Mouse (Mus musculus) right cerebral cortex, adult 18-20 months (tissue): ENCODE results near the gene Gm20517.

Experiments used
- DNase-seq: peaks from one replicate; pipeline ENCODE4 v3.0.0; 2022; ENCODE audit warnings: mixed read lengths

Gm20517 gene

DNA sequence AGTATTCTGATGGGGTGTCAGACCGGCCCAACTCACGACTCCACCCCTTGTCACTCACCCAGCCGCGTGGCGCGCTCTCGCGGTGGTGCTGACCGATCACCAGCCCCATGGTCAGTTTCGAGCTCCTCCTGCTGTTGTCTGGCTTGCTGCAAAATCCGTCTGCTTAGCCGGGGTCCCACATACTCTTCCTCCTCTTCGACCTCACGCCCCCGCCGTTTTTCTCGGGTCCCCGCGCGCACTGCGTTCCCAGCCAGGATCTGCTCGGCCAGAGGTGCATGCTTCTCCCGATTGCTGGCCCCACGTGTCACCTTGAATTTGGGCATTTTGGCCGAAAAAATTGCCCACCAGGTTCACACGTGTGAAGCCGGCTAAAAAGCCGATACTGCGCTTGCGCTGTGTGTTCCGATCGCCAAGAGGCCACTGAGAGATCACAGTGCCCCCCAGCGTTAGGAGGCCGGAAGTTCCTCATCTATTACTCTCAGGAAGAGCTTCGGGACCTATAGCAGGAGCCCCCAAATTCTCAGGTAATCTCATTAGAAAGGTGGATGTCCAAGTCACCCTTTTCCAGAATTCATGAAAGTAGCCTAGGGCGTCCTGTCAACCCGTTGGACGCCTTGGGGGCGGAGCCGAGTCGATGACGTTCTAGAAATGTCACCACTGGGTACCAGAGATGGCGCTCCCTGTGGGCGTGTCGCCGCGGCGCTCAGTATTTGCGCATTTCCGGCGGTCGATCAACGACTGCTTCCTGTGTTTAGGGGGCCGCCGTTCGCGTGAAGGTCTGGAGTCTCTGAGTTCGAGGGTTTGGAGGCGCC is at the start of gene Gm20517, which contains the start of the genes Bysl and Med20:
Gm20517 (plus strand) TSS at position 741 of the 812 bp plus-strand sequence.
Bysl (minus strand) TSS at position 644 of the 812 bp plus-strand sequence.
Med20 (plus strand) TSS at position 734 of the 812 bp plus-strand sequence.
- DNase-seq: peak; percentile 98

DNA sequence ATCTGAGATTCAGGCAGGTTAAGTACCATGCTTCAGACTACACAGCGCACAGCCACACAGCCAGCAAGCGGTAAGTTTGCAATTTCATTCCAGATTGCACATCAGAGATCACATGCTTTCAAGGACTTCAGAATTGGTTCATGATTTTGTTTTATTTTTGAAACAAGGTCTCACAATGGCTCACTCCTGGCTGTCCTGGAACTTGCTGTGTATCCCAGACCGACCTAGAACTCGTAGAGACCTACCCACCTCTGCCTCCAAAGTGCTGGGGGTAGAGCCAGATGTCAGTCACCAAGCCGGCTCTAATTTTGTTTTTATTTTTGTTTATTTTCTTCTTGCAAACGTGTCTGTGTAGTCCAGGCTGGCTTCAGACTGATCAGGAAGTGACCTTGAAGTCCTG is 48.5 kb upstream of the Gm20517 start:
- no peak for DNase-seq

DNA sequence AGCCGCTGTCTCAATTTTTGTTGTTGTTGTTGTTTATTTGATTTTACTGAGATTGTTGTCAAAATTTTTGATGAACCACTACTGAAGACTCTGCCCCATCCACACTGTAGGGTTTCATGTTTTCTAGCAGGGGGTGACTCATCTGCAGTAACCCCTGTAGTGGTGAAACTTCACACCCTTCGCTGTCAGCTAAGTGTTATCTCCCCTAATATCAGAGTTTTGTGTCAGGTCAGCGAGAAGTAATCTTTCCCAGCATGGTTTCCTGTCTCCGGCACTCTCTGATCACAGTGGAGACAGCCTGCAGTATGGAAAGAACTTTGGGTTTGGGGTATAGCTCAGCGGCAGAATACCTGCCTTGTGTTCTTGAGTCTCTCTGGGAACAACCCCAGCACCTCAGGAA is 46.8 kb upstream of the Gm20517 start:
- DNase-seq: no peak

DNA sequence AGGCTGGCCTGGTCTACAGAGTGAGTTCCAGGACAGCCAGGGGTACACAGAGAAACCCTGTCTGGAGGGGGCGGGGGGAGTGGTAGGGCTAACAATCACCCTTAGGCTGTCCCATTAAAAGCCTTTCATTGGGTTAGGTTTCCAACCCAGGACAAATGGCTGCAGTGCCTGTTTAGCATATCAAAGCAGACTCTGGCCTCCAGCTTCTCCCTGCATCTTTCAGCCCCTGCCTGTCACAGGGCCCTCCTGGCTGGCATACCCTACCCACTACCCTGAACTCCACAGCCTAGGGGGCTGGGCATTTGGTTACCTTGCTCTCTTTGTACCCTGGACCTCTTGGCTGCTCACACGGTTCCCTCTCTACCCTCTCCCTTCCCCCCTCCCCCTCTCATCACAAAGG is 45.3 kb upstream of the Gm20517 start:
- DNase-seq: no peak

DNA sequence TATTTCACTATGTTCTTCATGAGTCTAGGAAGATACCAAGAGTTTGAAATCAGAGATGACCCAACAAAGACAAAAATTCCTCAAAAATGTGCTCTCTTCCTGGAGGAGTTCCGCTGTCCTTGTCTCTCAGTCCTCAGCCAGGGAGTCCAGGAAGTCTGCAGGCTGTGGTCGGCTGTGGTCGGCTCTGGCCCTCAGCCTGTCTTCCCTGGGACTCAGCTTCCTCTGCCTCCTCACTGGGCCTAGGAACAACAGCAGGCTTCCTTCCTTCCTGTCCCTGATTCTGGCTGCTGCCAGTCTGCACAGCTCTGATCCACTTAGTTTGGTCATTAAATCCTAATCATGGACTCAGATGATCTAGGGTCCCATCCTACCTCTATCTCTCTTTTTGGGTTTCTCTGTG is 44.1 kb upstream of the Gm20517 start:
- DNase-seq: no peak

DNA sequence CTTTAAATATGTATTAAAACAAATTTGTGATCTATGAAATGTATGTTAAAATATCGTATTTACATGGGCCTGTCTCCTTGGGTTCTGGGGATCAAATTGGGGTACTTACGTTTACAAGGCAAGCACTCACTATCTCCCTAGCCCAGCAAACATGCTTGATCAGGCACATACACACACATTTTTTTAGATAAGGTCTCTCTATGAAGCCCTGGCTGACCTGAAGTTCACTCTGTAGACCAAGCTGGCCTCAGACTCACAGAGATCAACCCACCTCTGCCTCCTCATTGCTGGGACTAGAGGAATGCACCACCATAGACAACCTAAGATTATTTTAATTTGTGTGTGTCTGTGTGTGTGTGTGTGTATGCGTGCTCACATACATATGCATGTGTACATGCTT is 43.0 kb upstream of the Gm20517 start:
- DNase-seq: no peak

DNA sequence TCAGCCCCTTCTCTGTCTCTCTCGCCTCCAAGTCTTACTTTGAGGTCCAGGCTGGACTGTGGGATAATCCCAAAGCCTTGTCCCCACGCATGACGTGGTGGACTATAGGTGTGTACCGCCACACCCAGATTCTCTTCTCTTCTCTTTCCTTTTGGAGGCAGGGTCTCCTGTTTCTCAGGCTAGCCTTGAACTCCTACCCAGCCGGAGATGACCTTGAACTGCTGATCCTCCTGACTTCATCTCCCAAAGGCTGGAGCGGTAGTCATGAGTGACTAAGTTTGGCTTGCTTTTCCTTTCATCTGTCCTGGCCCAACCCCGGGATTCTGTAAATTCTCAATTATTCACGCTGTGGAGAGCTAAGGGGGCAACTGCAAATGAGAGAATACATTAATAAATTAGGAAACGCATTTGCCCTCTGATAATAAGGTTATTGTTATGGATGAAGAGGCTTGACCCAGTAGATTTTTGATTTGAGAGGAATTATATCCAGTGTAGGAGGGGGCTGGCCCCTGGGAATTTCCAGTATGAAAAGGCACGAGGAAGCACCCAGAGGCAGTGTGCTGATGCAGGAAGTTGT is 42.4 kb upstream of the Gm20517 start:
- no peak for DNase-seq

DNA sequence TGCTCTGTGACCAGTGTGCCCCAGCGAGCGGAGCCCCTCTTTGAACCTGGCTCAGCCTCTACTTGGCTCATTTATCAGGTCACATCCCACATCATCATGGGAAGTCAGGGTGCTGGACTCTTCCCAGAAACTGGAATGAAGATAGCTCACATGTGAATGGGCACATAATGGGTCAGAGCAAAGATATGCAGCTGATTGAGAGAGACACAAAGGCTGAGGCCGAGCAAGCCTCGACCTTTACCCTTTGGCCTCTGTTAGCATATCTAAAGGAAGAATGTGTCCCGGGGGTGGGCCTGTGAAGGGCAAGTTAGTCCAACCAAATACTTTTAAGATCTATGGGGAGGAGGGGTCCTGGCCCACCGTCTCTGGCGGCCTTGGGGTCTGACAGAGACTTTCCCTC is 39.8 kb upstream of the Gm20517 start:
- DNase-seq: no peak

DNA sequence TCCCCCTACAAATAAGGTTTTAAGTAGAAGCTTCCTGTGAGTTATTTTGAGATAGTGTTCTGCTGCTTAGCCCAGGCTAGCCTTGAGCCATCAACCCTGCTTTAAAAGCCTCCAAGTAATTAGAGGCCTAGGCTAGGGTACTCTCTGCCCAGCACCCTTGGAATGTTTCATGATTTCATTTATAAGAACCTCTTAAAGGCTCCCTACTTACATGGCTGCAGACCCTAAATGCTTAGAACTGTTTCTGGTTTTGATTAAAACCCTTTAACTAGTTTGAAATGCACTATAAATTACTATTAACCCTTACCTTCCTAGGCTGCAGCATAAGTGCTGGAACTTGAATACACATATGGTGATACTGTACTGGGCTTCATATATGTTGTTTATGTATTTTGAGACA is 39.0 kb upstream of the Gm20517 start:
- DNase-seq: no peak

DNA sequence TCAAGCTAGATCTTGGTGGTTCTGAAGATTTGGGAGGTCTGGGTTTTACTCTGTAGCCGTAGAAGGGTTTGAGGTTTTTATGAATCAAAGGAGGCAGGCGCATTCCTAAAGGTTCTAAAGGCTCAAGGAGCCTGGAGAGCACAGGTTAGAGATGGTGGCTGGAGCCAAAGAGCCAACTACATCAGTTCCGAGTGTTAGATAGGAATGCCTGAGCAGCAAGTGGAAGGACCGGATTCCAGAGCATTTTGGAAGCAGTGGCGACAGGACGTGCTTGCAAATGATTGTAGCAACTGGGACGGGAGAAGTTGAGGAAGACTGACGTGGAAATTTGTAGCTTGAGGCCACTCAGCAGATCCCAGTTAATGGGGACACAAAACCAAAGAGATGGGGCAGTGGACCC is 37.4 kb upstream of the Gm20517 start:
- DNase-seq: no peak

DNA sequence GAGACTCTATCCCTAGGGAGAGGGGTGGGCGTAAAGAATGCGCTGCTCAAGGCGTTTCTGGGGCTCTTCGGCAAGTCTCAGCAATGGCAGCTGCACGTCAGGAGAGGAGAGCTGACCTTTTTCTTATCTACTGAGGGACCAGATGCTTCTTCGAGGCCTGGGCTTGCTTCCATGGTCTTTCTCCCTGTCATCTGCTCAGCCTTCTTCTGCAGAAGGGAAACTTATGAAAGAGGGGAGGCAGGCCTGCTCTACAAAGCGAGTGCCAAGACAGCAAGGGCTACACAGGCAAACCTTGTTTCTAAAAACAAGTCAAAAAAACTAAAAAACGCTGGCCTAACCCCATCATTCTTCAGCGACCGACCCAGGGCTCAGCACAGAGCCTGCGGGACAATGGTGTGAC is 36.6 kb upstream of the Gm20517 start:
- no peak for DNase-seq

DNA sequence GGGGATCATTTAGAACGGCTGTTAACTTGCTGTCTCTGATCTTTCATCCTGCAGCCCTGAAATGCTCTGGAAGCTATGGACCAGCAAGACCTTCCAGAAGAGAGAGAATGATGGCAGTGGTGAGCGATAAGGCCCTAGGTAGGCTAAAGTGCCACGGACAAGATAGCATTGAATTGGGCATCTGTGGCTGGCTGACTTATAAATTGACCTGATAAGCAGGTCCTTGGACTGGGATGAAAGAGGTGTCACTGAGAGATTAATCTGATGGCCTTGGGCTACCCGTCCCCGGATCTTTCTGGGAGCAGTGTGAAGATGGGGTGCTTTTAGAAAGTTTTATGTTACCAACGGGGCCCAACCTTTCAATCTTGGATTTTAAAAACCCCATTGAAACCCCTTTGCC is 32.7 kb upstream of the Gm20517 start:
- DNase-seq: no peak

DNA sequence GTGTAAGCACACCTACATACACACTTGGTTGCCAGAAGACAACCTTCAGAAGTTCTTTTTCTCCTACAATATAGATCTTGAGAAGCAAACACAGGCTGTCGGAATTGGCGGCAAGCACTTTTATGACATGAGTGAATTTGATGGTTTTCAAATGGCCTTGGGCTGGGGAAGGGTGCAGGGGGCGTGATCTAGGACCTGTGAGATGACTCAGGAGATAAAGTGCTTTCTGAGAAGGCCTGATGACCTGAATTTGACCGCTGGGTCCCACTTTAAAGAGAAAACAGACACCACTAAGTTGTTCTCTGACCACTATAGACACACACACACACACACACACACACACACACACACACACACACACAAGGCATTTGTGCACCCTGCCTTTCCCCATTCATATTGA is 30.4 kb upstream of the Gm20517 start:
- DNase-seq: no peak

DNA sequence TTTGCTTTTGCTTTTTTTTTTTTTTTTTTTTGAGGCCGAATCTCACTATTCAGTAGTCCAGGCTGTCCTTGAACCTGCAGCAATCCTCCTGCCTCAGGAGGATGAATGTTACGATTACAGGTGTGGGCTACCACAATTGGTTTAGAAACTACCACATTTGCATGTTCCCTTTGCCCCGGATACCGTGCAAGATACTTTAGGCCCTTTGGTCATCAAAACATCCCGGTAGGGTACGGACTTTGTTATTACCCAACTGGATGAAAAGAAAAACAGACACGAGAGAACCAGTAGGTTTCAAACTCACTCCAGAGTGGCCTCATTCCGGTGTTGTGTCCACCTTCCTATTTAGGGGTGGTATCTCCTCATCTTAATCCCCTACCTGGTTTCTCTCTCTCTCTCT is 22.9 kb upstream of the Gm20517 start:
- no peak for DNase-seq

DNA sequence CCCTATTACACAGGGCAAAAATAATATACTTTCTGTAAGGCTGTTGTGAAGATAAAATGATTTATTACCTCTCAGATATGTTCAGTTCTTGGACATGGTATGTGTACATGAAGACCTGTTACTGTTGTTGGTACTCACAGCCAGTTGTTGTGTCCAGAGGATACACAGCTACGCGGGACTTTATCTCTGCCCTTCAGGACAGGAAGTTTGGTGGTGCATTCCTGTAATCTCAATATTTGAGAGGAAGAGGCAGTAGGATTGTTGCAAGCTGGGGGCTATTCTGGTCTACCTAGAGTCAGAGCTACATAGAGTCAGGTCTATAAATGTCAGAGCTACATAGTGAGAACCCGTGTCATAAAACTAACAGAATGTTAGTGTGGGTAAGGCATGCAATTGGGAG is 20.3 kb upstream of the Gm20517 start:
- DNase-seq: no peak

DNA sequence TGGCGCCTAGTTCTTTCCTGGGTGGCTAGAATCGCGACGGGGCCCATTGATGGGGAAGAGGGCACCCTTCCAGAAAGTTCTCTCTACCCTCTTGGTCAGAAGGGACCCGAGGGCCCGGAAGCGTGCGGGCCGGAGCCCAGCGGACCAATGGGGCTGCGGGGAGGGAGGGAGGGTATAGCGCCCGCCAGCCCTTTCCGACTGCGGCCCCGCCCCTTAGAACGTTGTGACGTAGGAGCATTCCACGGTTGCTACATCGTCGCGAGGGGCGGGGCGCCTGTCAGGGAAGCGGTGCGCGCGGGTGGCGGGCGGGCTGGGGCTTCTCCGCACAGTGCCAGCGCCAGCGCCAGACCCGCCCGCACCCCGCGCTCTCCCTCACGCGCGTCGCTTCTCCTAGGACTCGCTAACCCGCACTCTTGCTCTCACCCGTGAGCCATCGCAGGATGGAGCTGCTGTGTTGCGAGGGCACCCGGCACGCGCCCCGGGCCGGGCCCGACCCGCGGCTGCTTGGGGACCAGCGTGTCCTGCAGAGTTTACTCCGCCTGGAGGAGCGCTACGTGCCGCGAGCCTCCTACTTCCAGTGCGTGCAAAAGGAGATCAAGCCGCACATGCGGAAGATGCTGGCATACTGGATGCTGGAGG is 18.1 kb upstream of the Gm20517 start:
- DNase-seq: peak; percentile 92

DNA sequence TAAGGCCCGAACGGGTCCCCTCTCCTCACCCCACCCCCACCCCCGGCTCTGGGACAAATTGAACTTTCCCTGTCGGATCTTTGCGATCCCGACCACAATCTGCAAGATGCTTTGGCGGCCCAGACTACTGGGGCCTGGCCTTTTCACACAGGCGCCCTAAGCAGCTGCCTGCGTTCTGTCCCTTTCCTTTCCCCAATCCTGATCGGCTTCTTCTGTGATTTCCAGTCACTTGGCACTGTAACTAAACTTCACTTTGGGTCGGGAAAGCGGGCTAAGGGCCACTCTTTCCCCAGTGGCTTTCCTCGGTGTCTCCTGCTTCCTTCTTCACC is 17.6 kb upstream of the Gm20517 start:
- no peak for DNase-seq

DNA sequence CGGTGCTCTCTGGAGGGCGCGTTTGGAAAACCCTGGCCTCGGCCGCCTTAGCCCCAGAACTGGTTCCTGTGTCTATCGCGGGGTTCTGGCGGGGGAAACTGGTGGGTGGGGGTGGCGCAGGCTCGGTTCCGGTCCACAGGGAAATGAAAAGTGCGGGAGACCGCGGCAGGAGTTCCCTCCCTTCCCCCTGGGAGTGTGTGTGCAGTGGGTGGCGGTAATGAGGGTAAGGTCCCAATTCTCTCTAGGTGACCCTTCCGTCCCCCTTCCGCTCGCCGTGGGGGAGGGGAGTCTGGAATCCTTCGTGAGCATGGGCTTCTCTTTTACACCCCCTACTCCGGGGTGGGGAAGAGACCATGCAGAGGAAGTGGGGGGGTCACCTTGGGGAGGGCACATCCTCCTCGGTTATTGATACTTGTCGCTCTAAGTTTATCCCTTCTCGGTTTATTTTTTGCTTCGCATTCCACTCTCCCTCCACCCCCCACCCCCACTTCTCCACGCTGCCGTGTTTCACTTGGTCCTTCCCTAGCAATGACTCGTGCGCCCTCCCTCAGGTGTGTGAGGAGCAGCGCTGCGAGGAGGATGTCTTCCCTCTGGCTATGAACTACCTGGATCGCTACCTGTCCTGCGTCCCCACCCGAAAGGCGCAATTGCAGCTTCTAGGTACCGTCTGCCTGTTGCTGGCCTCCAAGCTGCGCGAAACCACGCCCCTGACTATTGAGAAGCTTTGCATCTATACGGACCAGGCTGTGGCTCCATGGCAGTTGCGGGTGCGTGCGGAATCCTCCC is 17.0 kb upstream of the Gm20517 start:
- DNase-seq: no peak

DNA sequence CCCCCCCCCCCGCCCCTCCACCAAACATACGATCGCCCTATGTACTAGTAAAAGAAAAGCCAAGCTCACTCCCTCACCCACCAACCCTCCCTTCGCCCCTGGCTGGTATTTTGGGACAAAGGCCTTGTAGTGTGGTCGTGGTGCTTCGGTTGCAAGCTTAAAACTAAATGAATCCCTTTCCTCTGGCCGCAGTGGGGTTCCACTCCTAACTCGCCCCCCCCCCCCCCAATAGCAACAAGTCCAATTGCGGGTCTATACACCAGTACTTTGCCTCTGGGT is 16.5 kb upstream of the Gm20517 start:
- no peak for DNase-seq

DNA sequence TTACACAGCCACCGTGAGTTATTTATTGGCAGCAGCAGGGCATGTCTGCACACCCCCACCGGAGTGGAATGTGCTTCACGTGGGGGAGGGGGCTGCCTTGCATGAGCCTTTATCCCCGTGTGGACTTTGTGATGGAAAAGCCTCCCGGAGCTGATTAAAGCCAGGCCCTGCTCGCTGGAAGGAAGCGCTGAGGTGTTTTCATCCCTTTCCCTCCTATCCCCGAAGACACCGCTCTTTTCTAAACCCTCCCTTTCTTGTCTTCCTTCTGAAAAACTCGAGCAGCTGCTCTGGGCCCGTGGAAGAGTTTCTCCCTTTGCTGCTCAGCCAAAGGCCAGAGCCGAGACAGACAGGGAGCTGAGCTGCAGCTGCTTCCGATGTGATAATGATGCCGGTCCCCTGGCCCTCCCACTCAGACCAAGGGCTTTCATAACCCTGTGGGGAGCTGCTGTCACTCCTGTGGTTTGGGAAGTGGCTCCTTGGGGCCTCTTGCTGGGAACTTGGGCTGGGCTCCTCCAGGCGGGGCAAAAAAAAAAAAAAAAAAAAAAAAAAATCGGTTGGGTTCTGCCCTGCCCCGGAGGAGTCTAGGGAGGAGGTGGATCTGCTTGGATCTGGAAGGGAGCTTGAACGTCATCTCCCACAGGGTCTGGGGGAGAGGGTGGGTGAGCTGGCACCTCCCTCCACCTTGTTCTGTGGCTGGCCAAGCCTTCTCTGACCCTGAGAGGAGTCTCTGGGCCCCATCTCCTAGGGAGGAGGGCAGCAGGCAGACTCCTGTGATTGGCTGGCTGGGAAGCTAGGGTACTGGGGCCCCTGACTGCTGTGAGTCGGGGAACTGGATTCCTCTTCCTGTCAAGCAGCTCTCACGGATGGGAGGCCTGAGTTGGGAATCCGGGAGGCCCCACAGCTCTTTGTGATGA is 15.9 kb upstream of the Gm20517 start:
- no peak for DNase-seq

DNA sequence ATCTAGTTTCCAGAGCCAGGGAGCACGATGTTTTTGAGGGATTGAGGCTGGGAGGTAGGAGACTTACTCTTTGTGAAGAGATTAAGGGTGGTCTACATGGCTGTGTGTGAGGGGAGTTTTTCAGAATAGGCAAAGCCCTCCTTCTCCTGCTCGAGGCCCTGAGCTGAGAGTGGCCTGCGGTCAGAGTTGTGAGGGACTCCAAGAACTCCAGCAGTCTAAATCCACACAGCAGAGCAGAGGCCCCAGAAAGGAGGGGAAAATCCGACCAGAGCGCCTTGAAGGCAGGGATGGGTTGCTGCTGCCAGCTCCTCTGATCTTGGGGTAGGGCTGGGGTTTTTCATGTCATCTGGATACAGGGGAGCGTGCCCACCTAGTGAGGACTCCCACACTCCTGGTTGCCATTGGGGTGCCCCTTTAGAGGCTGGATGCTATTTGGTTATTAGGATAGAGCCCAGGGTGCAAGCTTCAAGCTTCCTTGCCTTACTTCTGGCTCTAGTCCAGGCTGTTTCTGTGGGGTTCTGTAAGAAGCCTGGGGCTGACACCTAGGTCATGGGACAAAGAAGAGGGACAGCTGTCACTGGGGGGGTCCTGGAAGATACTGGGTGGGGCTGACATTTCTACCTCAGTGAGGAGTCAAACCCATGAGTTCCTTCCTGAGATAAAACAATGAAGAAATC is 15.1 kb upstream of the Gm20517 start:
- no peak for DNase-seq

DNA sequence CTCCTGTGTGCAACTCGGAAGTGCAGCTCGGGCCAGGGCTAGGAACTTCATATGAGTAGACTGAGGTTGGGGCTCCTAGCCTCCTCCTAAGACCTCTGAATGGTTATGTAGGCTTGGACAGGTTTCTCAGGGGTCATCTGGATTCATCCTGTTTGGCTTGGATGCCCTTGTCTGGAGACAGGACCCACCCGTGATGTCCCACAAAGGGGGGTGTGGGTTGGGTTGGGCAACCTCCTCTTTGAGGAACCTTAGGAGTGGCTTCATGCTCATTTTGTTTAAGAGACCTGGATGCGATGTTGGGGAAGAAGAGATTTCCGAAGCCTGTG is 14.6 kb upstream of the Gm20517 start:
- DNase-seq: no peak
